Mouse (Mus musculus): Measurements from ENCODE around the gene Ttc23l.

GRCm38 (mm10) chr15:10469641-10470150 lies 88.8 kb downstream of the Ttc23l start:
- TF ChIP-seq CTCF (IDR thresholded peaks at IDR 0.05; ENCODE audit: insufficient read depth, low read depth, low read length) (no peak), POLR2A (IDR thresholded peaks at IDR 0.05; ENCODE audit: insufficient read depth, low read depth, low read length) (no peak)

Measured in olfactory bulb, adult 2 months (tissue).